Mouse (Mus musculus) midbrain, embryonic 13.5 days (tissue): ENCODE measurements around the gene Scgb1b7. TPM values are rescaled to one million over a fixed set of nuclear protein-coding genes. Genes with fewer than 3 reads are reported as not detected.
"Not testable (repeated sequence)": the region's sequence is repeated elsewhere in the genome, so short reads cannot be mapped to it uniquely, and the experiment has no call there.

Source experiments
- ATAC-seq: fragments of 200-750 bp; cut with Nextera tagmentation; 2 replicates; pipeline ENCODE4 v1.8.0; 2017; ENCODE audit warnings: mild to moderate bottlenecking, moderate TSS enrichment, moderate library complexity
- H3K27ac ChIP-seq: fragments of 300-500 bp; sonication (generic); 2 replicates; pipeline ENCODE4 v1.5.1; 2015; ENCODE audit warnings: inconsistent platforms, mild to moderate bottlenecking, moderate library complexity
- H3K27me3 ChIP-seq: fragments of 300-500 bp; sonication (generic); 2 replicates; pipeline ENCODE4 v1.6.1; 2015; ENCODE audit warnings: mild to moderate bottlenecking, inconsistent platforms
- H3K36me3 ChIP-seq: fragments of 300-500 bp; sonication (generic); 2 replicates; pipeline ENCODE4 v1.6.1; 2015; ENCODE audit warnings: mild to moderate bottlenecking, inconsistent platforms
- H3K4me1 ChIP-seq: fragments of 300-500 bp; sonication (generic); replicated peaks from 2 replicates; pipeline ENCODE4 v1.6.1; 2015; ENCODE audit warnings: inconsistent platforms
- H3K4me2 ChIP-seq: fragments of 300-500 bp; sonication (generic); replicated peaks from 2 replicates; pipeline ENCODE4 v1.6.1; 2015; ENCODE audit warnings: moderate library complexity, mild to moderate bottlenecking, inconsistent platforms
- H3K4me3 ChIP-seq: fragments of 300-500 bp; sonication (generic); replicated peaks from 2 replicates; pipeline ENCODE4 v1.5.1; 2015; ENCODE audit warnings: mild to moderate bottlenecking, inconsistent platforms
- H3K9ac ChIP-seq: fragments of 300-500 bp; sonication (generic); replicated peaks from 2 replicates; pipeline ENCODE4 v1.6.1; 2015; ENCODE audit warnings: mild to moderate bottlenecking, inconsistent platforms
- H3K9me3 ChIP-seq: fragments of 300-500 bp; sonication (generic); 2 replicates; pipeline ENCODE4 v1.6.1; 2016; ENCODE audit warnings: mild to moderate bottlenecking, inconsistent platforms
- WGBS: fragments of 180-500 bp; shearing (Covaris S2); methylation state at CpG from one replicate; pipeline ENCODE4 v1.1.7; 2015; 5-methylcytosine and 5-hydroxymethylcytosine counted together
- polyA plus RNA-seq: library from polyadenylated mRNA; unstranded; fragments of >200 nt; fragmentation: Nextera tagmentation; extraction: Ambion mirVana; gene quantifications from 2 replicates; pipeline ENCODE4 v1.2.1, GENCODE M21; 2015

The Scgb1b7 gene
- not detected in 2 replicates for polyA plus RNA-seq

DNA sequence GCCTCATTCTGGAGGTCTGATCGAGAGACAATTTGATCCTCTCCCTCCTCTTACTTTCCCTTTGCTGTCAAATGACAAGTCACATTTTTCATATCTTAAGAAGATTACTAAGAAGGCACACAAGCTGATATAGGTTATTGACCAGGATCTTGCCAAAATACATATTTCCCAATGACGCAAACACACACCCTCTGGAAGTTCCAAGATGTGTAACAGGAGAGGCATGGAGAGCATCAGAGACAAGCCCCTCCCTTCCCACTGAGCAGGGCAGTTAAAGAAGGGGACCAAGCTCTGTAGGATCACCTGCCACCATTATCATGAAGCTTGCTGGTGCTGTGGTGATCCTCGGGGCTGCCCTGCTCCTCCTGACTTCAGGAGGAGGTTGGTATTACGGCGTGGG is at the start of gene Scgb1b7:
TSS of gene Scgb1b7 (plus strand) at position 301 of the 400 bp plus-strand sequence.
- H3K9me3 ChIP-seq, H3K36me3 ChIP-seq, H3K4me2 ChIP-seq, H3K27me3 ChIP-seq, H3K4me1 ChIP-seq, H3K4me3 ChIP-seq, H3K9ac ChIP-seq, H3K27ac ChIP-seq, ATAC-seq: not testable (repeated sequence)
- 98% methylated on average over 4 of the region's 5 CpGs for WGBS

DNA sequence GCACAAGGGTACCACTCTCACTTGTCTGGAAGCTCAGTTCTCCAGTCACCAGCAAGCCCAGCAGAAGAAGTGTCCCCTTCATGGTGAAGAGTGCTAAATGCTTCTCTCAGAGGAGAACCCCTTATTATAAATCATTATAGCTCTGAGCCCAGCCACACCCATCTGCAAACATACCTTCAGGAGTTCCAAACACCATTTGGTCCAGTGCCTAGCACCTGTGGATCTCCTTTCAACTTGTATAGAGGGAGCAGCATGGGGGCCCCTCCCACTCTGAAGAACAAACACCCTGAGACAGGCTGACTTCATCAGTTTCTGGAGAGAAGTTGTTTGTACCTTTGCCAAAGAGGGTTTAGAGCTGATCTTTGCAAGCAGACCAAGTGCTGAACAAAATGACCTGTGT is 6.8 kb upstream of the Scgb1b7 start, which contains the start of gene Scgb2b7:
TSS of gene Scgb2b7 (minus strand) at position 101 of the 400 bp plus-strand sequence.
- H3K27ac ChIP-seq, H3K9ac ChIP-seq, H3K27me3 ChIP-seq, H3K9me3 ChIP-seq, H3K4me3 ChIP-seq, H3K4me1 ChIP-seq, H3K36me3 ChIP-seq, ATAC-seq, H3K4me2 ChIP-seq: not testable (repeated sequence)

Other genes with a start within 250 kb of the Scgb1b7 start
- gene Scgb2b7, start 6.9 kb upstream of the Scgb1b7 start, polyA plus RNA-seq: not detected in 2 replicates